Mouse (Mus musculus) bone marrow, adult 2 months (tissue): ENCODE results near the gene Sema4c.

ENCODE experiments used
- CTCF ChIP-seq: fragments of 200-500 bp; IDR thresholded peaks from 2 replicates; pipeline ENCODE4 v1.5.1; 2011; ENCODE audit warnings: low read length, control low read depth; ENCODE audit not compliant: control insufficient read depth, insufficient read depth
- POLR2A ChIP-seq: fragments of 200-500 bp; IDR thresholded peaks from 2 replicates; pipeline ENCODE4 v1.6.1; 2011; ENCODE audit warnings: low read depth, mild to moderate bottlenecking, control low read depth, low read length, borderline replicate concordance; ENCODE audit not compliant: control insufficient read depth

DNA sequence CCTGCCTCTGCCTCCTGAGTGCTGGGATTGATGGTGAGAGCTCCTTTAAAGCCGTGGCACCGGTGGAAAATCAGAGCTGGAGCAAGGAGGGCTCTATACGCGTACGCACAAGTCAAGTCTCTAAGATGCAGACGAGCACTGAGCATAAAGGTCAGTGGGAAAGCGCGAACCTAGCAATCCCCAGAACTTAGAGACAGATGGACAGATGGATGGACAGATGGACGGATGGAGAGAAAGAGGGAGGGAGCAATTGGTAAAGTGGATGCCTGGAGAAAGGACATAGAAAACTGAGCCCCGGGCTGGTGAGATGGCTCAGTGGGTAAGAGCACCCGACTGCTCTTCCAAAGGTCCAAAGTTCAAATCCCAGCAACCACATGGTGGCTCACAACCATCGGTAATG lies 17.3 kb downstream of the Sema4c start:
- TF ChIP-seq CTCF, result no peak
- TF ChIP-seq POLR2A, result no peak
